Mouse (Mus musculus) heart, embryonic 12.5 days (tissue): ENCODE results near the gene Fanci. TPM values are rescaled to one million over a fixed set of nuclear protein-coding genes. Genes with fewer than 3 reads are reported as not detected.

ENCODE experiments used
- ATAC-seq: fragments of 200-750 bp; cut with Nextera tagmentation; 2 replicates; pipeline ENCODE4 v1.8.0; 2017; ENCODE audit warnings: moderate TSS enrichment, moderate library complexity; ENCODE audit not compliant: insufficient number of reproducible peaks, low FRiP score
- H3K27ac ChIP-seq: fragments of 300-500 bp; sonication (generic); 2 replicates; pipeline ENCODE4 v1.5.1; 2016; ENCODE audit warnings: mild to moderate bottlenecking, moderate library complexity; ENCODE audit not compliant: poor library complexity, severe bottlenecking
- H3K27me3 ChIP-seq: fragments of 300-500 bp; sonication (generic); replicated peaks from 2 replicates; pipeline ENCODE4 v1.6.1; 2016; ENCODE audit warnings: mild to moderate bottlenecking, moderate library complexity
- H3K36me3 ChIP-seq: fragments of 300-500 bp; sonication (generic); 2 replicates; pipeline ENCODE4 v1.6.1; 2016; ENCODE audit warnings: mild to moderate bottlenecking, moderate library complexity
- H3K4me1 ChIP-seq: fragments of 300-500 bp; sonication (generic); replicated peaks from 2 replicates; pipeline ENCODE4 v1.6.1; 2016; ENCODE audit warnings: mild to moderate bottlenecking
- H3K4me2 ChIP-seq: fragments of 300-500 bp; sonication (generic); 2 replicates; pipeline ENCODE4 v1.6.1; 2016; ENCODE audit warnings: mild to moderate bottlenecking, moderate library complexity
- H3K4me3 ChIP-seq: fragments of 300-500 bp; sonication (generic); 2 replicates; pipeline ENCODE4 v1.5.1; 2016; ENCODE audit warnings: mild to moderate bottlenecking
- H3K9ac ChIP-seq: fragments of 300-500 bp; sonication (generic); 2 replicates; pipeline ENCODE4 v1.6.1; 2016; ENCODE audit warnings: mild to moderate bottlenecking, moderate library complexity
- H3K9me3 ChIP-seq: fragments of 300-500 bp; sonication (generic); replicated peaks from 2 replicates; pipeline ENCODE4 v1.6.1; 2016; ENCODE audit warnings: mild to moderate bottlenecking, moderate library complexity
- WGBS: fragments of 180-500 bp; shearing (Covaris S2); methylation state at CpG from one replicate; pipeline ENCODE4 v1.1.7; 2016; 5-methylcytosine and 5-hydroxymethylcytosine counted together
- polyA plus RNA-seq: library from polyadenylated mRNA; unstranded; fragments of >200 nt; fragmentation: Nextera tagmentation; extraction: Ambion mirVana; gene quantifications from 2 replicates; pipeline ENCODE4 v1.2.1, GENCODE M21; 2016

The Fanci gene
- polyA plus RNA-seq, 1 experiment from 2014 or later, result 12.0 TPM

- 35% methylated on average over 7 of the region's 7 CpGs for WGBS
- no peaks in the 10 kb centered on the region for H3K27me3 ChIP-seq
- no peaks in the 10 kb centered on the region for H3K9me3 ChIP-seq
- H3K36me3 ChIP-seq, result no peaks in the 10 kb centered on the region
- no peak for ATAC-seq
- no peak overlapping the region for H3K4me3 ChIP-seq
- 0 out of 2 replicates have a peak, but pooled peaks cover 2% of the 10 kb centered on the region for H3K4me1 ChIP-seq
- no peak overlapping the region for H3K27ac ChIP-seq
- no peak overlapping the region for H3K9ac ChIP-seq
- H3K4me2 ChIP-seq, result no peak overlapping the region
These were observed 3.7 kb upstream of the Fanci start for GRCm38 (mm10) chr7:79387991-79388390.

- H3K9me3 ChIP-seq, result no peaks in the 10 kb centered on the region
- no peak overlapping the region for H3K27ac ChIP-seq
- H3K4me2 ChIP-seq, result no peak overlapping the region
- 0 out of 2 replicates have a peak, but pooled peaks cover 2% of the 10 kb centered on the region for H3K4me1 ChIP-seq
- H3K4me3 ChIP-seq, result no peak overlapping the region
- no peaks in the 10 kb centered on the region for H3K36me3 ChIP-seq
- no peak for ATAC-seq
- H3K27me3 ChIP-seq, result no peaks in the 10 kb centered on the region
- no peak overlapping the region for H3K9ac ChIP-seq
- WGBS, result 71% methylated on average over 7 of the region's 7 CpGs
These were observed 3.0 kb upstream of the Fanci start for GRCm38 (mm10) chr7:79388671-79389206.

DNA sequence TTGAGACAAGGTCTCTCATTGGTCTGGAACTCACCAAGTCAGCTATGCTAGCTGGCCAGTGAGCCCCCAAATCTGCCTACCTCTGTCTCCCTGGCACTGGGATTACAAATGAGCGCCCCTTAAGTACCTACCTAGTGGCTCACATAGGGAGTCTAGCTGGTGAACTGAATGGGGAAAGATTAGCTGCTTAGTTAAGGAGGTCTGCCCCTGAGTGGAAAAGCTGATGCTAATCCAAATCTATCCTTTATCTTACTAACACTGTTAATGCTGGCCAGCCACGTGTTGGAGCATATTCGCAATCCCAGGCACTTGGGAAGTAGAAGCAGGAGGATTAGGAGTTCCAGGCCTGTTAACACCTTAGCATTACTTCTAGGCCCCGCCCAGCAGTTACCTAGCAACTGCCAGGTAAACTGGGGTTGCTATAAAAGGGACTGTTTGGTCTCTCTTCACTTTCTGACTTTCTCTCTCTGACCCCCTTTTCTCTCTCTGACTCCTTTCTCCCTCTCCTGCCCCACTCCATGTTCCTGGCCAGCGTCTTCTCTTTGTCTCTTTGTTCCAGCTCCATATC lies 1.5 kb upstream of the Fanci start:
- 0 out of 2 replicates have a peak, but pooled peaks cover 2% of the 10 kb centered on the region for H3K4me1 ChIP-seq
- ATAC-seq, result no peak
- 48% methylated on average over 5 of the region's 5 CpGs for WGBS

GRCm38 (mm10) chr7:79391471-79391870 lies 258 bp upstream of the Fanci start:
- 10% methylated on average over 3 of the region's 3 CpGs for WGBS
- Histone ChIP-seq H3K9me3 (no peaks in the 10 kb centered on the region), H3K36me3 (no peaks in the 10 kb centered on the region; the same call in 1 of the 2 replicates), H3K4me3 (peak overlapping the region; percentile 67), H3K27ac (peak overlapping the region; percentile 73; the same call in 1 of the 2 replicates), H3K9ac (peak overlapping the region; percentile 74), H3K4me2 (peak overlapping the region; percentile 95), H3K4me1 (0 out of 2 replicates have a peak, but pooled peaks cover 2% of the 10 kb centered on the region), H3K27me3 (no peaks in the 10 kb centered on the region)
- no peak for ATAC-seq

More for the DNA sequence above, 1.5 kb upstream of the Fanci start:
- Histone ChIP-seq H3K27me3 (no peaks in the 10 kb centered on the region), H3K4me3 (no peak overlapping the region), H3K27ac (no peak overlapping the region), H3K9me3 (no peaks in the 10 kb centered on the region), H3K9ac (no peak overlapping the region), H3K36me3 (no peaks in the 10 kb centered on the region), H3K4me2 (no peak overlapping the region)

- no peaks in the 10 kb centered on the region; the same call in 1 of the 2 replicates for H3K36me3 ChIP-seq
- 56% methylated on average over 9 of the region's 9 CpGs for WGBS
- no peak for ATAC-seq
- H3K9ac ChIP-seq, result peak overlapping the region; percentile 22; the same call in 1 of the 2 replicates
- peak overlapping the region; percentile 67 for H3K4me3 ChIP-seq
- no peaks in the 10 kb centered on the region for H3K9me3 ChIP-seq
- H3K27me3 ChIP-seq, result no peaks in the 10 kb centered on the region
- 0 out of 2 replicates have a peak, but pooled peaks cover 2% of the 10 kb centered on the region for H3K4me1 ChIP-seq
- no peak overlapping the region for H3K27ac ChIP-seq
- H3K4me2 ChIP-seq, result peak overlapping the region; percentile 95
These were observed 1.3 kb downstream of the Fanci start for GRCm38 (mm10) chr7:79392860-79393513.

- WGBS, result 98% methylated on average over 7 of the region's 7 CpGs
- H3K27me3 ChIP-seq, result no peaks in the 10 kb centered on the region
- no peak overlapping the region for H3K27ac ChIP-seq
- 0 out of 2 replicates have a peak, but pooled peaks cover 2% of the 10 kb centered on the region for H3K4me1 ChIP-seq
- no peak overlapping the region for H3K9ac ChIP-seq
- no peaks in the 10 kb centered on the region; the same call in 1 of the 2 replicates for H3K36me3 ChIP-seq
- H3K9me3 ChIP-seq, result no peaks in the 10 kb centered on the region
- H3K4me2 ChIP-seq, result no peak overlapping the region
- ATAC-seq, result no peak
- H3K4me3 ChIP-seq, result no peak overlapping the region
These were observed 2.2 kb downstream of the Fanci start for GRCm38 (mm10) chr7:79393924-79394323.

GRCm38 (mm10) chr7:79394666-79395065 lies 2.9 kb downstream of the Fanci start:
- no peak for ATAC-seq
- H3K9me3 ChIP-seq, result no peaks in the 10 kb centered on the region
- 83% methylated on average over 7 of the region's 7 CpGs for WGBS
- no peak overlapping the region for H3K9ac ChIP-seq
- no peaks in the 10 kb centered on the region; the same call in 1 of the 2 replicates for H3K36me3 ChIP-seq
- no peak overlapping the region for H3K4me2 ChIP-seq
- 0 out of 2 replicates have a peak, but pooled peaks cover 2% of the 10 kb centered on the region for H3K4me1 ChIP-seq
- H3K27ac ChIP-seq, result no peak overlapping the region
- no peak overlapping the region for H3K4me3 ChIP-seq
- H3K27me3 ChIP-seq, result no peaks in the 10 kb centered on the region

DNA sequence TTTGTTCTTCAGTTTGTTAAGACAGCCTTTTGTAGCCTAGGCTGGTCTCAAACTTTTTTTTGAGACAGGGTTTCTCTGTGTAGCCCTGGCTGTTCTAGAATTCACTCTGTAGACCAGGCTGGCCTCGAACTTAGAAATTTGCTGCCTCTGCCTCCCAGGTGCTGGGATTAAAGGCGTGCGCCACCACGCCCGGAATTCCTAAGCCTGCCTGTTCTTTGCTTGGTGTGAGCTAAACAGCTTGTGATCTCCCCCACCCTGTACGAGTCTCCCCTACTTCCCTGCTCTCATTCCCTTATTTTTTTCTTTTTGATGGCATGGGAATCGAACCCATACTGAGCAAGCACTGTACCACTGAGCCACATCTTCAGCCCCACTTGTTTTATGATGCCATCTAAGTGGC lies 3.5 kb downstream of the Fanci start:
- no peaks in the 10 kb centered on the region for H3K27me3 ChIP-seq
- no peak overlapping the region for H3K4me3 ChIP-seq
- 81% methylated on average over 7 of the region's 7 CpGs for WGBS
- H3K4me2 ChIP-seq, result no peak overlapping the region
- H3K36me3 ChIP-seq, result no peaks in the 10 kb centered on the region; the same call in 1 of the 2 replicates
- no peak overlapping the region for H3K27ac ChIP-seq
- H3K9ac ChIP-seq, result no peak overlapping the region
- H3K9me3 ChIP-seq, result no peaks in the 10 kb centered on the region
- H3K4me1 ChIP-seq, result 0 out of 2 replicates have a peak, but pooled peaks cover 2% of the 10 kb centered on the region
- no peak for ATAC-seq

GRCm38 (mm10) chr7:79397446-79397963 lies 5.8 kb downstream of the Fanci start:
- H3K4me1 ChIP-seq, result 0 out of 2 replicates have a peak, but pooled peaks cover 2% of the 10 kb centered on the region
- ATAC-seq, result no peak
- H3K4me3 ChIP-seq, result no peak overlapping the region
- no peaks in the 10 kb centered on the region for H3K9me3 ChIP-seq
- no peak overlapping the region for H3K4me2 ChIP-seq
- no peak overlapping the region for H3K9ac ChIP-seq
- no peaks in the 10 kb centered on the region; the same call in 1 of the 2 replicates for H3K36me3 ChIP-seq
- no peak overlapping the region for H3K27ac ChIP-seq
- 77% methylated on average over 10 of the region's 10 CpGs for WGBS
- no peaks in the 10 kb centered on the region for H3K27me3 ChIP-seq

GRCm38 (mm10) chr7:79398426-79398825 lies 6.7 kb downstream of the Fanci start:
- Histone ChIP-seq H3K9me3 (no peaks in the 10 kb centered on the region), H3K9ac (no peak overlapping the region), H3K4me3 (no peak overlapping the region), H3K36me3 (peaks cover 2% of the 10 kb centered on the region), H3K27me3 (no peaks in the 10 kb centered on the region), H3K27ac (no peak overlapping the region), H3K4me2 (no peak overlapping the region), H3K4me1 (no peaks in the 10 kb centered on the region)
- WGBS, result 82% methylated on average over 8 of the region's 8 CpGs
- no peak for ATAC-seq

- 71% methylated on average over 12 of the region's 12 CpGs for WGBS
- Histone ChIP-seq H3K9ac (no peak overlapping the region), H3K4me3 (no peak overlapping the region), H3K36me3 (peaks cover 4% of the 10 kb centered on the region), H3K27ac (no peak overlapping the region), H3K4me2 (no peak overlapping the region), H3K4me1 (no peaks in the 10 kb centered on the region), H3K9me3 (no peaks in the 10 kb centered on the region), H3K27me3 (no peaks in the 10 kb centered on the region)
- no peak for ATAC-seq
These were observed 7.2 kb downstream of the Fanci start for GRCm38 (mm10) chr7:79398971-79399370.
